In genomic region chr6:136831712-136832111, GRCm38 (mm10) we compare ENCODE assay signal across 20 mouse cellular contexts. TPM values are rescaled to one million over a fixed set of nuclear protein-coding genes. Genes with fewer than 3 reads are reported as not detected.
A peak's percentile ranks its signal among the peaks of the same experiment; 100 is the strongest.
DNase-seq lines count a peak whose midpoint lies in the region; ATAC-seq and TF ChIP-seq lines count a peak whose summit lies in the region.
"Had no signal": no experiment of that assay in that cellular context is flagged by ENCODE, and none has a peak within 500 bp of the region (broad histone marks: within the 10 kb centered on the region; RNA-seq: fewer than 3 reads in every experiment).

No protein-coding gene starts in this region.

- WGBS in liver, adult 2 months: 67% methylated on average over 5 of the region's 5 CpGs
- 14% methylated on average over 5 of the region's 5 CpGs for WGBS in macrophage (ENCODE audit: missing documents)
- 71% methylated on average over 5 of the region's 5 CpGs for WGBS in embryonic facial prominence, embryonic 10.5 days
- WGBS in stomach, postnatal 0 days: 67% methylated on average over 5 of the region's 5 CpGs

- H3K4me1 ChIP-seq in liver, adult 2 months (ENCODE audit: control insufficient read depth, insufficient read depth, low read length): peaks cover 4% of the 10 kb centered on the region; the same call in 1 of the 2 replicates
- peaks cover 10% of the 10 kb centered on the region; the same call in 1 of the 2 replicates for H3K4me1 ChIP-seq in embryonic facial prominence, embryonic 10.5 days
- peaks cover 2% of the 10 kb centered on the region; the same call in 1 of the 2 replicates for H3K4me1 ChIP-seq in stomach, postnatal 0 days (replicated peaks; ENCODE audit: control insufficient read depth, insufficient read depth)
- H3K4me1 ChIP-seq: limb, embryonic 12.5 days had no signal

- no peak overlapping the region for H3K9ac ChIP-seq in liver, adult 2 months (ENCODE audit: low read depth, low read length)
- H3K9ac ChIP-seq in stomach, postnatal 0 days (ENCODE audit: low read length): no peak overlapping the region
- H3K9ac ChIP-seq: intestine, embryonic 15.5 days; limb, embryonic 12.5 days; lung, embryonic 14.5 days had no signal

- ATAC-seq in CD4-positive, CD25-positive, alpha-beta regulatory T cell, adult 4 months: peak; percentile 13
- no peak for ATAC-seq in stomach, postnatal 0 days (ENCODE audit: low FRiP score, low TSS enrichment)
- ATAC-seq: intestine, embryonic 15.5 days had no signal

- H3K27me3 ChIP-seq in liver, adult 2 months (ENCODE audit: control insufficient read depth, insufficient read depth, low read length): no peaks in the 10 kb centered on the region
- no peaks in the 10 kb centered on the region for H3K27me3 ChIP-seq in embryonic facial prominence, embryonic 10.5 days (replicated peaks; ENCODE audit: low read depth, poor library complexity, severe bottlenecking)
- H3K27me3 ChIP-seq in stomach, postnatal 0 days (ENCODE audit: control insufficient read depth, insufficient read depth, low read length): no peaks in the 10 kb centered on the region
- H3K27me3 ChIP-seq: intestine, embryonic 15.5 days had no signal

- intact Hi-C loops in left cerebral cortex, postnatal 25 days (cut with DNase I): no loop called here

- no peak for TF ChIP-seq POLR2A in liver, adult 2 months (IDR thresholded peaks at IDR 0.05; ENCODE audit: extremely low read depth, insufficient read depth, low read length)

- no peak overlapping the region for H3K4me2 ChIP-seq in stomach, postnatal 0 days (replicated peaks; ENCODE audit: low read depth)
- H3K4me2 ChIP-seq: intestine, embryonic 15.5 days; limb, embryonic 12.5 days; lung, embryonic 14.5 days had no signal

- H3K79me2 ChIP-seq in liver, adult 2 months (ENCODE audit: control insufficient read depth, insufficient read depth, low read length): peaks cover 6% of the 10 kb centered on the region
- H3K79me2 ChIP-seq in macrophage (ENCODE audit: inconsistent target): peaks cover 9% of the 10 kb centered on the region

- no peaks in the 10 kb centered on the region for H3K36me3 ChIP-seq in liver, adult 2 months (ENCODE audit: control insufficient read depth, insufficient read depth, low read length)
- no peaks in the 10 kb centered on the region for H3K36me3 ChIP-seq in macrophage (ENCODE audit: inconsistent target)
- no peaks in the 10 kb centered on the region for H3K36me3 ChIP-seq in embryonic facial prominence, embryonic 10.5 days (replicated peaks)
- H3K36me3 ChIP-seq in stomach, postnatal 0 days (ENCODE audit: control insufficient read depth, insufficient read depth, low read length): no peaks in the 10 kb centered on the region
- H3K36me3 ChIP-seq: intestine, embryonic 15.5 days; limb, embryonic 12.5 days had no signal

- no peak for TF ChIP-seq EP300 in stomach, postnatal 0 days (optimal IDR thresholded peaks at IDR 0.05)

- H3K9me3 ChIP-seq in embryonic facial prominence, embryonic 10.5 days: no peaks in the 10 kb centered on the region
- no peaks in the 10 kb centered on the region for H3K9me3 ChIP-seq in stomach, postnatal 0 days (ENCODE audit: control insufficient read depth, low read length)
- H3K9me3 ChIP-seq: intestine, embryonic 15.5 days; limb, embryonic 12.5 days had no signal

- no peak for TF ChIP-seq CTCF in liver, adult 2 months (IDR thresholded peaks at IDR 0.05; ENCODE audit: low read depth, low read length)
- TF ChIP-seq CTCF in stomach, postnatal 0 days (IDR thresholded peaks at IDR 0.05; ENCODE audit: low read depth): no peak

- no peak overlapping the region for H3K4me3 ChIP-seq in liver, adult 2 months (ENCODE audit: insufficient read depth, low read depth, low read length)
- H3K4me3 ChIP-seq in macrophage (ENCODE audit: inconsistent target): peak overlapping the region; percentile 36
- H3K4me3 ChIP-seq in embryonic facial prominence, embryonic 10.5 days: no peak overlapping the region
- no peak overlapping the region for H3K4me3 ChIP-seq in stomach, postnatal 0 days (ENCODE audit: low read depth, low read length)
- H3K4me3 ChIP-seq: erythroblast, embryonic 14.5 days; intestine, embryonic 15.5 days; left cerebral cortex, adult 2 months; limb, embryonic 12.5 days; myocyte had no signal

- peak; percentile 23 for DNase-seq in liver, adult 2 months (ENCODE audit: extremely low read depth, low read depth, low spot score)
- DNase-seq in liver: no peak
- DNase-seq in thymus, postnatal 10 days (ENCODE audit: low spot score in 2 of 2): peak; percentile 34 to 48
- no peak for DNase-seq in left cerebral cortex, postnatal 25 days (ENCODE audit: low spot score in 2 of 2)
- no peak for DNase-seq in embryonic facial prominence, embryonic 10.5 days (ENCODE audit: low spot score)
- DNase-seq in stomach, postnatal 0 days (ENCODE audit: low spot score): no peak
- DNase-seq: adrenal gland, postnatal 14 days; cerebellum, postnatal 14 days; lung, embryonic 14.5 days; right cerebral cortex, adult 18-20 months; spleen, adult 18-20 months had no signal

- no peak overlapping the region for H3K27ac ChIP-seq in liver, adult 2 months (replicated peaks; ENCODE audit: insufficient read depth, low read depth, low read length)
- H3K27ac ChIP-seq in macrophage: peak overlapping the region; percentile 69
- H3K27ac ChIP-seq in embryonic facial prominence, embryonic 10.5 days (replicated peaks): no peak overlapping the region
- H3K27ac ChIP-seq in stomach, postnatal 0 days (replicated peaks): no peak overlapping the region
- H3K27ac ChIP-seq: intestine, embryonic 15.5 days; left cerebral cortex, adult 2 months; limb, embryonic 12.5 days had no signal

RNA-seq across cellular contexts. Expression of gene Smco3, which starts 3.5 kb away (rescaled TPM):
- total RNA-seq in liver, adult 2 months (2014; rRNA removed): 0.07 TPM in 1 of 2 replicates, not detected in the other
- polyA plus RNA-seq in liver, adult 2 months (2012; rRNA removed): not detected in 2 replicates
- polyA plus RNA-seq in CD4-positive, CD25-positive, alpha-beta regulatory T cell, adult 4 months (2017; shearing (Covaris generic)): not detected
- under 1 TPM in 6 of 26 experiments, not detected in 20; 0.29 to 0.72 (median 0.35) TPM for total RNA-seq in macrophage (2018; cell fraction: chromatin; rRNA removed)
- under 1 TPM in 25 of 26 experiments, not detected in 1; 0.12 to 0.77 (median 0.26) TPM for total RNA-seq in macrophage (2018; cell fraction: cytosol; rRNA removed)
- total RNA-seq in macrophage (2018; cell fraction: nucleus; rRNA removed): under 1 TPM in 7 of 26 experiments, not detected in 19; 0.24 to 0.64 (median 0.36) TPM
- polyA plus RNA-seq in macrophage (2018): 0.19 to 0.33 TPM (median 0.20 TPM) in 3 replicates
- total RNA-seq in left cerebral cortex, postnatal 25 days (2021): 1 to 10 TPM; 4.4 to 5.0 TPM
- polyA plus RNA-seq in embryonic facial prominence, embryonic 10.5 days (2016; fragmentation: Nextera tagmentation; extraction: Ambion mirVana): not detected in 2 replicates
- 0.56 and 0.63 TPM in 2 replicates for polyA plus RNA-seq in stomach, postnatal 0 days (2015; fragmentation: Nextera tagmentation; extraction: Ambion mirVana)
- polyA plus RNA-seq: erythroblast, embryonic 14.5 days; heart, embryonic 16.5 days; hindbrain, embryonic 11.5 days; limb, embryonic 12.5 days had no signal

RNA-seq across cellular contexts. Expression of gene Wbp11, which starts 3.7 kb away (rescaled TPM):
- total RNA-seq in liver, adult 2 months (2014; rRNA removed): 6.6 and 9.0 TPM in 2 replicates
- 13.6 and 18.0 TPM in 2 replicates for polyA plus RNA-seq in liver, adult 2 months (2012; rRNA removed)
- 10 to 100 TPM; 58.3 to 63.6 TPM for polyA plus RNA-seq in CD4-positive, CD25-positive, alpha-beta regulatory T cell, adult 4 months (2017; shearing (Covaris generic))
- 100 to 1,000 TPM in 11 of 26 experiments, 10 to 100 TPM in 15; 62.7 to 129 (median 88.5) TPM for total RNA-seq in macrophage (2018; cell fraction: chromatin; rRNA removed)
- 10 to 100 TPM; 58.7 to 97.0 (median 70.5) TPM for total RNA-seq in macrophage (2018; cell fraction: cytosol; rRNA removed)
- 100 to 1,000 TPM in 3 of 26 experiments, 10 to 100 TPM in 23; 50.7 to 111 (median 71.2) TPM for total RNA-seq in macrophage (2018; cell fraction: nucleus; rRNA removed)
- polyA plus RNA-seq in macrophage (2018): 55.5 to 198 TPM (median 71.9 TPM) in 3 replicates
- total RNA-seq in left cerebral cortex, postnatal 25 days (2021): 100 to 1,000 TPM; 124 to 125 TPM
- 163 and 165 TPM in 2 replicates for polyA plus RNA-seq in embryonic facial prominence, embryonic 10.5 days (2016; fragmentation: Nextera tagmentation; extraction: Ambion mirVana)
- 39.8 and 42.8 TPM in 2 replicates for polyA plus RNA-seq in stomach, postnatal 0 days (2015; fragmentation: Nextera tagmentation; extraction: Ambion mirVana)

RNA-seq across cellular contexts. Expression of gene BC049715, which starts 4.3 kb away (rescaled TPM):
- 0.18 and 1.1 TPM in 2 replicates for total RNA-seq in liver, adult 2 months (2014; rRNA removed)
- 0.09 and 0.61 TPM in 2 replicates for polyA plus RNA-seq in liver, adult 2 months (2012; rRNA removed)
- polyA plus RNA-seq in CD4-positive, CD25-positive, alpha-beta regulatory T cell, adult 4 months (2017; shearing (Covaris generic)): 1 to 10 TPM; 2.1 to 5.2 TPM
- total RNA-seq in macrophage (2018; cell fraction: chromatin; rRNA removed): 10 to 100 TPM in 24 of 26 experiments, 1 to 10 TPM in 2; 2.9 to 40.6 (median 27.1) TPM
- total RNA-seq in macrophage (2018; cell fraction: cytosol; rRNA removed): 1 to 10 TPM in 23 of 26 experiments, under 1 TPM in 3; 0.61 to 4.5 (median 2.6) TPM
- 10 to 100 TPM in 19 of 26 experiments, 1 to 10 TPM in 7; 2.6 to 35.4 (median 17.9) TPM for total RNA-seq in macrophage (2018; cell fraction: nucleus; rRNA removed)
- 1.6 to 2.4 TPM (median 1.8 TPM) in 3 replicates for polyA plus RNA-seq in macrophage (2018)
- 1 to 10 TPM; 1.9 to 2.8 TPM for total RNA-seq in left cerebral cortex, postnatal 25 days (2021)
- 1.3 and 2.1 TPM in 2 replicates for polyA plus RNA-seq in embryonic facial prominence, embryonic 10.5 days (2016; fragmentation: Nextera tagmentation; extraction: Ambion mirVana)
- polyA plus RNA-seq in stomach, postnatal 0 days (2015; fragmentation: Nextera tagmentation; extraction: Ambion mirVana): 0.46 and 0.96 TPM in 2 replicates

RNA-seq across cellular contexts. Expression of gene H2afj, which starts 23.7 kb away (rescaled TPM):
- 53.1 and 63.8 TPM in 2 replicates for total RNA-seq in liver, adult 2 months (2014; rRNA removed)
- polyA plus RNA-seq in liver, adult 2 months (2012; rRNA removed): 90.3 and 103 TPM in 2 replicates
- 10 to 100 TPM; 73.4 to 92.2 TPM for polyA plus RNA-seq in CD4-positive, CD25-positive, alpha-beta regulatory T cell, adult 4 months (2017; shearing (Covaris generic))
- total RNA-seq in macrophage (2018; cell fraction: chromatin; rRNA removed): 10 to 100 TPM in 19 of 26 experiments, 1 to 10 TPM in 7; 2.5 to 56.7 (median 18.4) TPM
- 10 to 100 TPM; 21.4 to 63.1 (median 39.3) TPM for total RNA-seq in macrophage (2018; cell fraction: cytosol; rRNA removed)
- 10 to 100 TPM in 25 of 26 experiments, 1 to 10 TPM in 1; 7.5 to 91.1 (median 38.9) TPM for total RNA-seq in macrophage (2018; cell fraction: nucleus; rRNA removed)
- polyA plus RNA-seq in macrophage (2018): 13.7 to 65.7 TPM (median 49.0 TPM) in 3 replicates
- 10 to 100 TPM; 56.9 to 66.7 TPM for total RNA-seq in left cerebral cortex, postnatal 25 days (2021)
- polyA plus RNA-seq in embryonic facial prominence, embryonic 10.5 days (2016; fragmentation: Nextera tagmentation; extraction: Ambion mirVana): 86.6 and 91.3 TPM in 2 replicates
- polyA plus RNA-seq in stomach, postnatal 0 days (2015; fragmentation: Nextera tagmentation; extraction: Ambion mirVana): 439 and 445 TPM in 2 replicates

RNA-seq across cellular contexts. Expression of gene Art4, which starts 25.8 kb away (rescaled TPM):
- 1.8 and 1.9 TPM in 2 replicates for total RNA-seq in liver, adult 2 months (2014; rRNA removed)
- 0.93 and 1.1 TPM in 2 replicates for polyA plus RNA-seq in liver, adult 2 months (2012; rRNA removed)
- 1 to 10 TPM; 3.7 to 5.7 TPM for polyA plus RNA-seq in CD4-positive, CD25-positive, alpha-beta regulatory T cell, adult 4 months (2017; shearing (Covaris generic))
- total RNA-seq in macrophage (2018; cell fraction: chromatin; rRNA removed): not detected
- total RNA-seq in macrophage (2018; cell fraction: cytosol; rRNA removed): not detected
- total RNA-seq in macrophage (2018; cell fraction: nucleus; rRNA removed): not detected
- not detected in 3 replicates for polyA plus RNA-seq in macrophage (2018)
- under 1 TPM in 1 of 2 experiments, not detected in 1; 0.14 TPM for total RNA-seq in left cerebral cortex, postnatal 25 days (2021)
- polyA plus RNA-seq in embryonic facial prominence, embryonic 10.5 days (2016; fragmentation: Nextera tagmentation; extraction: Ambion mirVana): 2.2 and 2.6 TPM in 2 replicates
- polyA plus RNA-seq in stomach, postnatal 0 days (2015; fragmentation: Nextera tagmentation; extraction: Ambion mirVana): 3.2 and 3.3 TPM in 2 replicates
- total RNA-seq: left cerebral cortex, adult 2 months had no signal
- polyA plus RNA-seq: myocyte had no signal

Comparison
In these comparisons a context has a peak if more than half of its experiments do, and no peak if none do; other contexts are left out.
1. DNase-seq: peak in liver, adult 2 months (single experiment) and thymus, postnatal 10 days (2 of 2); none in liver (single experiment), left cerebral cortex, postnatal 25 days (0 of 2), embryonic facial prominence, embryonic 10.5 days (single experiment) and stomach, postnatal 0 days (single experiment).